Mouse (Mus musculus) ovary, postnatal 36 days (tissue): ENCODE data around the gene Dlat.
A peak's percentile ranks its signal among the peaks of the same experiment; 100 is the strongest.
"Not testable (repeated sequence)": the region's sequence is repeated elsewhere in the genome, so short reads cannot be mapped to it uniquely, and the experiment has no call there.

ENCODE experiments used
- DNase-seq: peaks from one replicate; pipeline ENCODE4 v3.0.0; 2022; ENCODE audit warnings: low spot score, mixed read lengths

Gene Dlat

GRCm38 (mm10) chr9:50660431-50660830 is 851 bp upstream of the Dlat start:
- DNase-seq: peak; percentile 12

GRCm38 (mm10) chr9:50658941-50659388 is 615 bp downstream of the Dlat start:
- no peak for DNase-seq

GRCm38 (mm10) chr9:50658391-50658790 is 1.2 kb downstream of the Dlat start:
- no peak for DNase-seq

DNA sequence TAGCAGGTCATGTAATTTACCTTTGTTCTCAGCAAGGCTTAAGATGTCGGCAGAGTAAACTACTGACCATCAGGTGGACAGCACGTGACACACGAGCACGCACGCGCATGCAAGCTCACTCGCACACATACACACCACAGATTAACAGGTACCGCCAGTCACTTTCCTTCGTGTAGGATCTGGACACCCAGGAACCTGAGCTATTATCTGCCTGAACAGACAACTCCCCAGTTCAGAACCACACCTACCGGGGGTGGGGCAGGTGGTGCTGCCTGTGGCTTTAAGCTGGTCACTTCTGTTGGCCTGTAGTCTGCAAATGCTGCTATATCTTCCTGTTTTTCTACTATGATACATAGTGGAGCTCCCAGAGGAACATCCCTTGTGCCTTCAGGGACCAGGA is 9.1 kb downstream of the Dlat start:
- no peak for DNase-seq

DNA sequence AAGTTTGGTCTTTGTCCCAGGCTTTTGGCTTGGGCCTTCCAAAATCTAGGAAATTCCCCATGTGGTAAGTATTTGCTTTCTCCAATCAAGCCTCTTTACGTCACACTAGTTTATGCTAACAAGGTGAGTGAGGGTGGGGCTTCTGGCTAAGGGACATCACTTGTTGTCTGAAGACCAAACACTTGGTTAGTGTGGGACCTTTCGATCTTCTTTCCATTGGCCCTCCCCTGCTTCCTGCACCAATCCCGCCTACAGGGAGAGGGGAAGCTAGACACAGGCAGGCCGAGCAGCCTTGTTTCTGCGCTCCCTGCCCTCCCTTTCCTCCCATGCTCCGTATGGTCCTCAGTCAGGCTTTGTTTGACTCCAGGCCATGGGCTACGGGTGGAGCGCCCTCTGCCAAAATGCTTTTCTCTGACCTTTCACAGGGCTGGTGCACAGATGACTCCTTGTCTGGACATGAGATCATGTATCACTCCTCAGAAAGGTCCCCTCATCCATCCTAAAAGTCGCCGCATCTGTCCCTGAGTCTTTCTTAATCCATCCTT is 12.7 kb downstream of the Dlat start:
- no peak for DNase-seq

GRCm38 (mm10) chr9:50634270-50634669 is 25.3 kb downstream of the Dlat start:
- DNase-seq: no peak

DNA sequence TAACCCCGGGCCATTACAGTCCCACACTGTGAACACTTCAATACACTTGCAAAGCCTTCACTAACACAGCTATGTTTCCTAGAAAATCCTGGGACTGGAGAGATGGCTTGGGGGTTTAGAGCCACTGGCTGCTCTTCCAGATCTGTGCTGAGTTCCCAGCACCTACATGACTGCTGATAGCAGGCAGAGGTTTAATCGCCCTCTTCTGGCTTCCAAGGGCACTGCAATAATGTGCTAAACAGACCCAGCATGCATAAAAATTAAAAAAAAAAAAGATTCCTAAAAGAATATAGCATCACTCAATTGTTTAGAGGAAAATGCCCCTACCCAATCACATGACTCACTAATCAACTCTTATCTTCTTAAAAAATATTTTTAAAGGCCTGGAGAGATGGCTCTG is 26.5 kb downstream of the Dlat start:
- no peak for DNase-seq

GRCm38 (mm10) chr9:50632016-50632688 is 27.4 kb downstream of the Dlat start:
- no peak for DNase-seq

DNA sequence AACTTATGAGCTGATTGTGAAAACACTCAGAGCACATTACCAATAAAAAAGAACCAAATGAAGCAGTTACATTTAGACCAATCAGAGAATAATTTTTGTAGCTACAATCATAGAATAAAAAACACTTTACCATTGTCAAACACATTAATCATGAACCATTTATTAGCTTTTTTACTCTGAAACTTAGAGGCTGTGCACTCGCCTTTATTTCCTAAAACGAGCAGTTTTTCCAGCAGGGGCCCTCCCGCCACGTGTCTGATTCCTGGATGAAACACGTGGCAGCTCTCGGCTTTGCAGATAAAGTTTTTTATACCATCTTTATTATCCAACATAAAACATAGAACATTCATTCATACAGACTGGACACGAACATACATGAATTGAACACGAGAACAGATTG is 28.7 kb downstream of the Dlat start:
- not testable (repeated sequence) for DNase-seq

DNA sequence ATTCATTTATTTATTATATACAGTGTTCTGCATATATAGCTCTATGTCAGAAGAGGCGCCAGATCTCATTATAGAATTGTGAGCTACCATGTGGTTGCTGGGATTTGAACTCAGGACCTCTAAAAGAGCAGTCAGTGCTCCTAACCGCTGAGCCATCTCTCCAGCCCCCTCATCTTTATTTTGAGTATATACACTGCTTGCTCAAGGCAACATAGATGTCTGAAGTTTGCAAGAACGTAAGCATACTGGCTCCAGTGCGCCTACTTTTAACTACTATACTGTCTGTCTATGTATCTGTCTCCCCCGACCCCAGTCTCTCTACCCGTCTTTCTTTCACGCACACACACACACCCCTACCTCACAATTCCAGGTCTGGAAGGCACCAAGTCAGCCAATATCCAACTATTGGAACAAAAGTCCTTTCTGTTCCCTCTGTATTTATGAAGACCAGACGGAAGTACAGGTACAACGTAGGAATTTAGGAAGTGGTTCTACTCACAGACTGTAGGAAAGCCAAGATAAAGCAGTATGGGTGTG is 41.7 kb downstream of the Dlat start:
- no peak for DNase-seq

DNA sequence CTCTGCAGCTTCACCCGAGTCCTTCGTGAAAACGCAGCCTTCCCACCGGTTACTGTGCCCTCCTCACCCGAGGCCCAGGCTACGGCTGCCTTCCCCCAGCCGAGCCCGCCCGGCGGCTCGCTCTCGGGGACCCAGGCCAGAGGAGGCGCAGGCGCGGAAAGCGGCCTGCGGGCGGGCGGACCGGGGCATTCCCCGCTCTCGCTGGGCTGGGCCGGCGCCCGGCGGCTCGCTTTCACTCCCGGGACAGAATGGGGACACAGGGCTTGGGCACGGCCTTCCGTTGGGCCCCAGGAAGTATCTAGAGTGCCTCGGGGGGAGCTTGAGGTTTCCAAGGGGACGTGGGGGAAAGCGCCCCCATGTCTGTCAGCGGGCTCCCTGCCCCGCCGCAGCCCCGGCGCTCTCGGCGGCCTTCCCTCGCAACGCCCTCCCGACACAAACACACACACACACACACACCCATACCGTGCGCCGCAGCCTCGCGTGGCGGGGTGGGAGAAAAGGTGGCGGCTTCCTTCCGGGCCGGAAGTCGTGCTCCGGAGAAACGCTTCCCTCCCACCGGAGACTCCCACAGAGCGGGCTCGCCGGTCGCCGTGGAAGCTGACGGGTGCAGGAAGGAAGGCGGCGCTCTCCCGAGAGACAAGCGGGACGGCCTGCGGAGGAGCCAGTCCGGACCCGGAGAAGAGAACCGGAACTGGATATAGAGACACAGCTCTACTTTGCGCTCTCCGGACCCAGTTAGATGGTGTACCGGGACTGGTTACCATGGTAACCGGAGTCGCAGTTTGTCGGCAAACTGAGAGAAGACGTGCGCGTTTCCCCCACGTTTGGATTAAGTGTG is 42.6 kb downstream of the Dlat start, which contains the start of the genes Pih1d2 and Nkapd1:
Gene Pih1d2, plus strand, starts transcription at position 556 of the 838 bp plus-strand sequence.
Gene Nkapd1, minus strand, starts transcription at position 699 of the 838 bp plus-strand sequence.
- peak; percentile 85 for DNase-seq

DNA sequence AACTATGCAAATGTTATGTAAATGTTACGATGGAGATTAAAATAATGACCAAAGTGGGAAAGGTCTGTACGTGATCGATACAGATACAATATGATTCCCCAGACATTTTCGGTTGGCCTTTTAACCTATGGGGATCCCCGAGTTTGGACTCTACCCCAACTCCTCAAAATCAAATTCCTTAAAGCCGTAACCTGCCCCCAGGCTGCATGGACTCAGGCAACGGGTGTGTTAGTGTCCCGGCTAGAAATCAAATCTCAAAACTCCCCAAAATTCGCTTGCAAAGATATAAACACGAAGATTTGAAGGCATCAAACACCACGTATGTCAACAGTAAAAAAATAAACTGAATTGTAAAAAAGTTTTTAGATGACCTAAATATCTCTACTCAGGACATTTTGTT is 43.4 kb downstream of the Dlat start:
- DNase-seq: no peak

- DNase-seq: no peak
Observed at GRCm38 (mm10) chr9:50612115-50612514, 47.5 kb downstream of the Dlat start.

DNA sequence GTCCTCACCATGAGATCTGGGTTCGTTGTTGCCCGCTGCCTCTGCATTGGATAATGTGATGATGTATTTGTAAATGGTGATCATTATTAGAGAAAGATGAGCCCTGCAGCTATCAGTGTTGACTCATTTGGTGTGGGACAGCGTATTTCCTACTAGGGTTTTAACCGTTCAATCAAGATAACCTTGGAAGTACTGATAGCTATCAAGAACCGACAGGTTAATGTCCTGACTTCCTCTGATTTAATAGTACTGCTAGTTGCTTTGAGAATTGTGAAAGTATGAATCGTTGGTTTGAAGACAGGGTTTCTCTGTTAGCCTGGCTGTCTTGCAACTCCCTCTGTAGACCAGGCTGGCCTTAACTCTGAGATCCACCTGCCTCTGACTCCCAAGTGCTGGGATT is 55.2 kb downstream of the Dlat start:
- no peak for DNase-seq

DNA sequence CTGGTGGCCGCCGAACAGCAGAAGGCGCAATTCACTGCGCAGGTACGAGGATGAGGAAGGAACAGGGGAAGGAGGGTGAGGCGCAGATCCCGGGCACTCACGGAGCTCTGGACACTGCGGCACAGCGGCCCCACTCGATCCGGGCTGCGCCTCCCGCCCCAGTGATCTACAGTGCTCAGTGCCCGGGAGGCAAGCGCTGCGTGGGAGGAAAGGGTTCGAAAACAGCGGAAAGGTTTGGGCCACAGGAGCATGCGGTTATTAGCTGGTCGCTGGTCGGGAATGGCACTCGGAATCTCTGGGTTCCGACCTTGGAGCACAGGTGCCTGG is 55.6 kb downstream of the Dlat start:
- no peak for DNase-seq

DNA sequence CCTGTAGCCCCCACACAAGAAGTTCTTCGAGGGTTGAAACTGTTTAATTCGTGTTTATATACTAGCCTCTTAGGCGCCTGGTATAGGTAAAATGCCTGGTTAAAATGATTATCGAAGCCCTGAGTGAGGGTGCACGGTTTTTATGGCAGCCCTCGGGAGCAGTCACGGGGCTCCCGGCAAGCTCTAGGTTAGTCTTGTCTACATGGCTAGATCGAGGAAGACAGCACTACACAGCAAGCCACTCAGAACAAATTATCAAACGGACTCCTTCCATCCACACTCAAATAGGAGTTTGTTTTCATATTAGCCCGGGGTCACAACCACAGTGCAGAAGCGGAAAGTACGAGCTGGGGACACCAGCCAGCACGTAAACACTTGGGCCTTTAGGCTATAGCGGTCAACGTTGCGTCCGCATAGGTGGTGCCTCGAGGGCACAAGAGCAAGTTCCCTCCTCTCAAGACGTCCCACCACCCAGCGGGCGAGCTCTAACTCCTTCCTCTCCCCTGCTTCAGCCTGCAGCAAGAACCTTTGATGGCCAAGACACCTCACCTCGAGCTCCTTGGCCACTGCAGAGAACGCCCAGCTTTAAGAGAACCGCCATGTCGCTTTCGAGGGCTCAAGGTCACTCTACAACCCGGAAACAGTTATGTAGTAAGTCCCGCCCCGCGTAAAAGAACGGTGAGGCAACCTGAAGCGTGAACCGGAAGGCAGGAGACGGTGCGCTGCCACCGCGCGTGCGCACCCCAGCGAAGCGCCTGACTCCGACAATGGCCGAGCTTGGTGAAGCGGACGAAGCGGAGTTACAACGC is 56.2 kb downstream of the Dlat start, which contains the start of the genes Sdhd and Timm8b:
Gene Sdhd, minus strand, starts transcription at position 624 of the 809 bp plus-strand sequence.
Gene Timm8b, plus strand, starts transcription at position 722 of the 809 bp plus-strand sequence.
- DNase-seq: peak; percentile 90

GRCm38 (mm10) chr9:50602055-50602845 is 57.3 kb downstream of the Dlat start:
- no peak for DNase-seq

GRCm38 (mm10) chr9:50601536-50601935 is 58.0 kb downstream of the Dlat start:
- DNase-seq: no peak

- no peak for DNase-seq
Observed at GRCm38 (mm10) chr9:50596973-50597372, 62.6 kb downstream of the Dlat start.

DNA sequence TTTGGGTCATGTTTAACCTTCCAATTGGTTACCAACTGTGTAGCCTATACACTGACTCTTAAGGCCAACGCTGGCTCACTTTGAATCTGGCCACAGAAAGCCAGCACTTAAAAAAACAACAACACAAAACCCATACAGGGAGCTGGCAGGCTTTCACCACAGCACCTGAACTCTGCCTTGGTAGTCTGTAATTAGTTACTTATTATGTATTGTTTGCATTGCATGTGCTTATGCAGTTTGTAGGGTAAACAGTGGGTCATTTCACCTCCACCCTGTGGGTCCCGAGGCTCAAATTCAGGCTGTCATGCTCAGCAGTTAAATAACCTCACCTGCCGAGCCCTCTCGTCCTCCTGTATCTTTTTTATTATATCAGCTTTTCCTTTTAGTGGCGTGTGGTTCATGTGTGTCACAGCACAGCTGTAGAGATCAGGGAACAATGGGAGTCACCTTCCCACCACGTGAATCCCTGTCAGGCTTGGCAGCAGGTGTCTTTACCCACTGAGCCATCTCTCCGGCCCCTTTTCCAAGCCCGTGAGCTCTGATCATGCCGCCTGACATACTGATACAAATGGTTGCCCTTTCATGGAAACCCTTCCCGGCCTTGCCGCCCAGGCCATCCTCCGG is 64.7 kb downstream of the Dlat start:
- no peak for DNase-seq
